ENCODE assay signal across 21 mouse cellular contexts in genomic region chr16:90231302-90231701, GRCm38 (mm10).
"Had no signal": no experiment of that assay in that cellular context is flagged by ENCODE, and none has a peak within 500 bp of the region (broad histone marks: within the 10 kb centered on the region; RNA-seq: fewer than 3 reads in every experiment).

No protein-coding gene starts in this region.

- H3K4me3 ChIP-seq: heart, adult 2 months; heart, embryonic 13.5 days; heart, embryonic 15.5 days; hindbrain, embryonic 13.5 days; hindbrain, embryonic 15.5 days; kidney, embryonic 15.5 days; limb, embryonic 13.5 days had no signal

- H3K4me1 ChIP-seq: hindbrain, embryonic 13.5 days; hindbrain, embryonic 15.5 days; kidney, embryonic 15.5 days; limb, embryonic 13.5 days had no signal

- DNase-seq: forebrain, postnatal 0 days; gastrocnemius, postnatal 14 days; gastrocnemius, postnatal 36 days; heart, adult 11 months; heart, adult 2 months; heart, postnatal 14 days; heart, postnatal 36 days; kidney, adult 11 months; kidney, adult 2 months; kidney, adult 9 months; kidney, postnatal 14 days; kidney, postnatal 36 days; layer of hippocampus, adult 9-11 months; layer of hippocampus, postnatal 36 days; left cerebral cortex, postnatal 4 days had no signal
